Mouse (Mus musculus) CH12.LX (cell line): Measurements from ENCODE around the gene Txlnb.

ENCODE experiments used
- BHLHE40 ChIP-seq: IDR thresholded peaks from 2 replicates; pipeline ENCODE4 v1.6.1; 2011; ENCODE audit warnings: mild to moderate bottlenecking, low read depth, low read length, improper control_type of control experiment
- CTCF ChIP-seq, 2 experiments: IDR thresholded peaks in 1 of 2; conservative IDR thresholded peaks in 1 of 2; 2 replicates each; pipeline ENCODE4 v1.5.1; 2011 to 2012; ENCODE audit warnings: low read depth in 2 of 2, low read length in 2 of 2, improper control_type of control experiment in 1 of 2, inconsistent platforms in 1 of 2, mild to moderate bottlenecking in 1 of 2, moderate library complexity in 1 of 2
- EP300 ChIP-seq: IDR thresholded peaks from 2 replicates; pipeline ENCODE4 v1.6.1; 2011; ENCODE audit warnings: low read length, improper control_type of control experiment
- GABPA ChIP-seq: IDR thresholded peaks from 2 replicates; pipeline ENCODE4 v1.6.1; 2012; ENCODE audit warnings: low read depth, low read length, improper control_type of control experiment, inconsistent platforms; ENCODE audit not compliant: insufficient replicate concordance
- HCFC1 ChIP-seq: IDR thresholded peaks from 2 replicates; pipeline ENCODE4 v1.6.1; 2012; ENCODE audit warnings: low read depth, mild to moderate bottlenecking, inconsistent platforms, low read length, improper control_type of control experiment
- MAX ChIP-seq: IDR thresholded peaks from 2 replicates; pipeline ENCODE4 v1.6.1; 2011; ENCODE audit warnings: low read length, improper control_type of control experiment
- NELFE ChIP-seq: IDR thresholded peaks from 2 replicates; pipeline ENCODE4 v1.6.1; 2011; ENCODE audit warnings: low read depth, low read length, improper control_type of control experiment
- POLR2A ChIP-seq: IDR thresholded peaks from 2 replicates; pipeline ENCODE4 v1.6.1; 2011; ENCODE audit warnings: low read depth, mild to moderate bottlenecking, improper control_type of control experiment, low read length
- SIN3A ChIP-seq: IDR thresholded peaks from 2 replicates; pipeline ENCODE4 v1.6.1; 2012; ENCODE audit warnings: low read length, improper control_type of control experiment, inconsistent platforms
- TBP ChIP-seq: conservative IDR thresholded peaks from 2 replicates; pipeline ENCODE4 v1.6.1; 2011; ENCODE audit warnings: low read depth, low read length, improper control_type of control experiment
- USF1 ChIP-seq: IDR thresholded peaks from 2 replicates; pipeline ENCODE4 v1.6.1; 2014; ENCODE audit warnings: low read depth, mild to moderate bottlenecking, inconsistent platforms, low read length, improper control_type of control experiment
- ZC3H11A ChIP-seq: IDR thresholded peaks from 2 replicates; pipeline ENCODE4 v1.6.1; 2012; ENCODE audit warnings: low read depth, mild to moderate bottlenecking, inconsistent platforms, low read length, improper control_type of control experiment
- ZMIZ1 ChIP-seq: IDR thresholded peaks from 2 replicates; pipeline ENCODE4 v1.6.1; 2012; ENCODE audit warnings: low read depth, mild to moderate bottlenecking, inconsistent platforms, low read length, improper control_type of control experiment
- ZNF384 ChIP-seq: IDR thresholded peaks from 2 replicates; pipeline ENCODE4 v1.6.1; 2012; ENCODE audit warnings: low read depth, low read length, improper control_type of control experiment, inconsistent platforms

GRCm38 (mm10) chr10:17774366-17774765, 21.7 kb upstream of the Txlnb start:
- no peak for TF ChIP-seq POLR2A
- TF ChIP-seq CTCF (conservative IDR thresholded peaks at IDR 0.05 in 1 of 2, IDR thresholded peaks at IDR 0.05 in 1 of 2; ENCODE audit: low read depth in 2 of 2, low read length in 2 of 2) = peak in 1 of 2 experiments; percentile 44; a peak in 2 of 4 replicates
- TF ChIP-seq BHLHE40 = no peak
- no peak for TF ChIP-seq MAX
- no peak for TF ChIP-seq ZC3H11A
- TF ChIP-seq EP300 = no peak
- TF ChIP-seq ZNF384 = peak; percentile 84
- TF ChIP-seq HCFC1 = no peak
- no peak for TF ChIP-seq USF1
- no peak for TF ChIP-seq NELFE
- TF ChIP-seq ZMIZ1 = no peak
- TF ChIP-seq TBP = no peak
- no peak for TF ChIP-seq GABPA
- TF ChIP-seq SIN3A = no peak
